Mouse (Mus musculus): ENCODE data around the gene Atp8b5. TPM values are rescaled to one million over a fixed set of nuclear protein-coding genes. Genes with fewer than 3 reads are reported as not detected.
A peak's percentile ranks its signal among the peaks of the same experiment; 100 is the strongest.

Atp8b5 gene
- total RNA-seq, 1 experiment from 2014 or later: 0.79 TPM

GRCm38 (mm10) chr4:43285476-43285875 is 18.5 kb downstream of the Atp8b5 start:
- ATAC-seq (replicated peaks in 1 of 2; ENCODE audit: insufficient read depth in 1 of 2, low FRiP score in 2 of 2, low TSS enrichment in 1 of 2, low read depth in 1 of 2, poor library complexity in 2 of 2, severe bottlenecking in 2 of 2): no peak

GRCm38 (mm10) chr4:43287305-43287704 is 20.3 kb downstream of the Atp8b5 start:
- peak; percentile 84 to 89 for ATAC-seq (replicated peaks in 1 of 2; ENCODE audit: insufficient read depth in 1 of 2, low FRiP score in 2 of 2, low TSS enrichment in 1 of 2, low read depth in 1 of 2, poor library complexity in 2 of 2, severe bottlenecking in 2 of 2)

GRCm38 (mm10) chr4:43294001-43294400 is 27.0 kb downstream of the Atp8b5 start:
- ATAC-seq (replicated peaks in 1 of 2; ENCODE audit: insufficient read depth in 1 of 2, low FRiP score in 2 of 2, low TSS enrichment in 1 of 2, low read depth in 1 of 2, poor library complexity in 2 of 2, severe bottlenecking in 2 of 2): no peak

- no peak for ATAC-seq (replicated peaks in 1 of 2; ENCODE audit: insufficient read depth in 1 of 2, low FRiP score in 2 of 2, low TSS enrichment in 1 of 2, low read depth in 1 of 2, poor library complexity in 2 of 2, severe bottlenecking in 2 of 2)
Measured at GRCm38 (mm10) chr4:43309696-43310338, 42.9 kb downstream of the Atp8b5 start.

GRCm38 (mm10) chr4:43321536-43321935 is 54.6 kb downstream of the Atp8b5 start:
- ATAC-seq (replicated peaks in 1 of 2; ENCODE audit: insufficient read depth in 1 of 2, low FRiP score in 2 of 2, low TSS enrichment in 1 of 2, low read depth in 1 of 2, poor library complexity in 2 of 2, severe bottlenecking in 2 of 2): no peak

- ATAC-seq (replicated peaks in 1 of 2; ENCODE audit: insufficient read depth in 1 of 2, low FRiP score in 2 of 2, low TSS enrichment in 1 of 2, low read depth in 1 of 2, poor library complexity in 2 of 2, severe bottlenecking in 2 of 2): no peak
Measured at GRCm38 (mm10) chr4:43322336-43322735, 55.4 kb downstream of the Atp8b5 start.

- ATAC-seq (replicated peaks in 1 of 2; ENCODE audit: insufficient read depth in 1 of 2, low FRiP score in 2 of 2, low TSS enrichment in 1 of 2, low read depth in 1 of 2, poor library complexity in 2 of 2, severe bottlenecking in 2 of 2): no peak
Measured at GRCm38 (mm10) chr4:43327118-43327517, 60.2 kb downstream of the Atp8b5 start.

- ATAC-seq (replicated peaks in 1 of 2; ENCODE audit: insufficient read depth in 1 of 2, low FRiP score in 2 of 2, low TSS enrichment in 1 of 2, low read depth in 1 of 2, poor library complexity in 2 of 2, severe bottlenecking in 2 of 2): no peak
Measured at GRCm38 (mm10) chr4:43334771-43335170, 67.8 kb downstream of the Atp8b5 start.

- no peak for ATAC-seq (replicated peaks in 1 of 2; ENCODE audit: insufficient read depth in 1 of 2, low FRiP score in 2 of 2, low TSS enrichment in 1 of 2, low read depth in 1 of 2, poor library complexity in 2 of 2, severe bottlenecking in 2 of 2)
Measured at GRCm38 (mm10) chr4:43336176-43336575, 69.2 kb downstream of the Atp8b5 start.

- no peak for ATAC-seq (replicated peaks in 1 of 2; ENCODE audit: insufficient read depth in 1 of 2, low FRiP score in 2 of 2, low TSS enrichment in 1 of 2, low read depth in 1 of 2, poor library complexity in 2 of 2, severe bottlenecking in 2 of 2)
Measured at GRCm38 (mm10) chr4:43340096-43340804, 73.3 kb downstream of the Atp8b5 start.

- ATAC-seq (replicated peaks in 1 of 2; ENCODE audit: insufficient read depth in 1 of 2, low FRiP score in 2 of 2, low TSS enrichment in 1 of 2, low read depth in 1 of 2, poor library complexity in 2 of 2, severe bottlenecking in 2 of 2): no peak
Measured at GRCm38 (mm10) chr4:43341276-43341891, 74.4 kb downstream of the Atp8b5 start.

GRCm38 (mm10) chr4:43342443-43342842 is 75.5 kb downstream of the Atp8b5 start:
- no peak for ATAC-seq (replicated peaks in 1 of 2; ENCODE audit: insufficient read depth in 1 of 2, low FRiP score in 2 of 2, low TSS enrichment in 1 of 2, low read depth in 1 of 2, poor library complexity in 2 of 2, severe bottlenecking in 2 of 2)

GRCm38 (mm10) chr4:43344932-43345331 is 78.0 kb downstream of the Atp8b5 start:
- no peak for ATAC-seq (replicated peaks in 1 of 2; ENCODE audit: insufficient read depth in 1 of 2, low FRiP score in 2 of 2, low TSS enrichment in 1 of 2, low read depth in 1 of 2, poor library complexity in 2 of 2, severe bottlenecking in 2 of 2)

GRCm38 (mm10) chr4:43349206-43349605 is 82.2 kb downstream of the Atp8b5 start:
- ATAC-seq (replicated peaks in 1 of 2; ENCODE audit: insufficient read depth in 1 of 2, low FRiP score in 2 of 2, low TSS enrichment in 1 of 2, low read depth in 1 of 2, poor library complexity in 2 of 2, severe bottlenecking in 2 of 2): no peak

- ATAC-seq (replicated peaks in 1 of 2; ENCODE audit: insufficient read depth in 1 of 2, low FRiP score in 2 of 2, low TSS enrichment in 1 of 2, low read depth in 1 of 2, poor library complexity in 2 of 2, severe bottlenecking in 2 of 2): no peak
Measured at GRCm38 (mm10) chr4:43350038-43350560, 83.1 kb downstream of the Atp8b5 start.

- ATAC-seq (replicated peaks in 1 of 2; ENCODE audit: insufficient read depth in 1 of 2, low FRiP score in 2 of 2, low TSS enrichment in 1 of 2, low read depth in 1 of 2, poor library complexity in 2 of 2, severe bottlenecking in 2 of 2): no peak
Measured at GRCm38 (mm10) chr4:43353662-43354061, 86.7 kb downstream of the Atp8b5 start.

GRCm38 (mm10) chr4:43364914-43365560 is 98.1 kb downstream of the Atp8b5 start:
- ATAC-seq (replicated peaks in 1 of 2; ENCODE audit: insufficient read depth in 1 of 2, low FRiP score in 2 of 2, low TSS enrichment in 1 of 2, low read depth in 1 of 2, poor library complexity in 2 of 2, severe bottlenecking in 2 of 2): peak; percentile 37 to 68

GRCm38 (mm10) chr4:43367295-43367694 is 100.3 kb downstream of the Atp8b5 start:
- no peak for ATAC-seq (replicated peaks in 1 of 2; ENCODE audit: insufficient read depth in 1 of 2, low FRiP score in 2 of 2, low TSS enrichment in 1 of 2, low read depth in 1 of 2, poor library complexity in 2 of 2, severe bottlenecking in 2 of 2)
